Mouse (Mus musculus) limb, embryonic 15.5 days (tissue): ENCODE data around the gene Cisd2. TPM values are rescaled to one million over a fixed set of nuclear protein-coding genes. Genes with fewer than 3 reads are reported as not detected.

ENCODE experiments used
- ATAC-seq: fragments of 200-750 bp; cut with Nextera tagmentation; 2 replicates; pipeline ENCODE4 v1.8.0; 2017; ENCODE audit warnings: low read depth, moderate TSS enrichment; ENCODE audit not compliant: insufficient number of reproducible peaks, low FRiP score, low TSS enrichment
- H3K27ac ChIP-seq: fragments of 300-500 bp; sonication (generic); 2 replicates; pipeline ENCODE4 v1.5.1; 2015; ENCODE audit warnings: moderate library complexity, mild to moderate bottlenecking, inconsistent platforms
- H3K27me3 ChIP-seq: fragments of 300-500 bp; sonication (generic); 2 replicates; pipeline ENCODE4 v1.6.1; 2015; ENCODE audit warnings: inconsistent platforms
- H3K36me3 ChIP-seq: fragments of 300-500 bp; sonication (generic); 2 replicates; pipeline ENCODE4 v1.6.1; 2015; ENCODE audit warnings: inconsistent platforms
- H3K4me1 ChIP-seq: fragments of 300-500 bp; sonication (generic); 2 replicates; pipeline ENCODE4 v1.6.1; 2015; ENCODE audit warnings: inconsistent platforms
- H3K4me2 ChIP-seq: fragments of 300-500 bp; sonication (generic); 2 replicates; pipeline ENCODE4 v1.6.1; 2015; ENCODE audit warnings: mild to moderate bottlenecking, inconsistent platforms
- H3K4me3 ChIP-seq: fragments of 300-500 bp; sonication (generic); 2 replicates; pipeline ENCODE4 v1.5.1; 2015; ENCODE audit warnings: mild to moderate bottlenecking, inconsistent platforms
- H3K9ac ChIP-seq: fragments of 300-500 bp; sonication (generic); 2 replicates; pipeline ENCODE4 v1.6.1; 2015; ENCODE audit warnings: inconsistent platforms
- H3K9me3 ChIP-seq: fragments of 300-500 bp; sonication (generic); 2 replicates; pipeline ENCODE4 v1.6.1; 2016; ENCODE audit warnings: inconsistent platforms
- WGBS: fragments of 180-500 bp; shearing (Covaris S2); methylation state at CpG from one replicate; pipeline ENCODE4 v1.1.7; 2015; 5-methylcytosine and 5-hydroxymethylcytosine counted together
- polyA plus RNA-seq: library from polyadenylated mRNA; unstranded; fragments of >200 nt; fragmentation: Nextera tagmentation; extraction: Ambion mirVana; gene quantifications from 2 replicates; pipeline ENCODE4 v1.2.1, GENCODE M21; 2015

The Cisd2 gene
- polyA plus RNA-seq, 1 experiment from 2014 or later = 51.0 TPM

DNA sequence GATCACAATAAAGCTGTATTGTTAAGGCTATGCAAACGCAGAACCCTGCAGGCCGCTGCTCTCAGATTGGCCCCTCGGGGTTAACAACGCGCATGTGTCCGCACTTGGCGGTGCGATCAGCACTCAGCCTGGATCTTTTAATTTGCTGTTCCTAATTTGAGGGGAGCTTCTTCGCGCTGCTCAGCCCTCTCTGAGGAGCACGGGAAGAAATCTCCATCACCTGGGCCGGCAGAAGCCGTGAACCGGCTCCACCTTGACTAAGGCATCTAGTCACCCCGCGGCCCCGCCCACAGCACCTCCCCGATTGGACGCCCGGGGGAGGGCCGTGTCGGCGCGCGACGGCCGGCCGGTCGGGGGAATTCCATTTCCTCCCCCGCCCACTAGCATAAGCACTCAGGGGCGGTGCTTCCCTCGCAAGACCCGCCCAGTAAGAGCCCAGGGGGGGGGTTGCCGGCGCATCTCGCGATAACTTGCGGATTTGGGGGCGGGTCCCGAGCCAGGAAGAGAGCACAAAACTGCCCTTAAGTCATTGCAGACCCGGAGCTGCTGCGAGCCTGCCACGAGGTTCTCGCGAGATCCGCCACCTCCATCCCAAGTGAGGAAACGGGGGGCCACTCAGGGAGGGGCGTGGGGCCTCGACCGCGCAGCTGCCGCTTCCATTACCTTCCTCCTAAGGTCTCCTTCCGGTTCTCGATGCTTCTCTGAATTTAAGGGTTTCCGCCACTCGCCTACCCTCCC, 14.2 kb upstream of the Cisd2 start, which contains the start of gene Ube2d3:
TSS of gene Ube2d3 (plus strand) at position 392 of the 738 bp plus-strand sequence.
- H3K4me3 ChIP-seq = peak within 1 kb of the TSS; percentile 81
- no peaks in the 10 kb centered on the region for H3K9me3 ChIP-seq

DNA sequence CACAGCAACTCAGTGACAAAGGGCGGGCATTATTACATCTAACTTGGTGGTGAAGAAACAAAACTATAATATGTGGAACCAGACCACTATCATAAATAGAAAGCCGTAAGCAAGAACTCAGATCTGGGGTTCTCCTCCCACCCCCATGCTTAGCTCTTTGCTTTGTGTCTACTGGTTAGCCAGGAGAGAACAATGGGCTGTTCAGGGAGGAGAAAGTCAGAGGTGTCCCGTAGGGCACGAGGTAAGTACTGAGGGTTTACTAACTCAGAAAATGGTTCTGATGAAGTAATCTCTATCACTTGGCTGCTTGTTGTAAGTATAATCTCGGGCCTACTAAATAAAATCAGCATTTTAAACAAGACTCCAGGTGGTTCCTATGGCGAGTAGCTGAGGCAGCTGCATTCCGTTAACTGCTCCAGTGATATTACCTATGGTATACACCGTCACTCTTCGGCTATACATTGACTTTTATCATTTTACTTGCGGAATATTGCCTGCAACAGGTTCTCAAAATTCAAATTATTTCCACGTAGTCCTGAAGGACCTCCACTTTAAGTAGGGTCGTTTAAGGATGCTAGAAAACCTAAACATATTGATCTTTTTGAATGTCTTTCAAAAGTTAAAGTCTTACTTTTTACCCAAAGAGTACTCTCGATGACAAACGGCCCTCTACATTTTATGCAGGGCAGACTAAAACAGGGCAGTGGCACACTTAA, 13.3 kb upstream of the Cisd2 start:
- Histone ChIP-seq H3K4me1 (peaks cover 8% of the 10 kb centered on the region), H3K4me3 (peak overlapping the region; percentile 81), H3K27ac (peak overlapping the region; percentile 100), H3K36me3 (no peaks in the 10 kb centered on the region), H3K9me3 (no peaks in the 10 kb centered on the region), H3K4me2 (peak overlapping the region; percentile 44), H3K27me3 (no peaks in the 10 kb centered on the region), H3K9ac (0 out of 2 replicates have a peak overlapping the region, but pooled peaks have one; percentile 54)
- WGBS = 40% methylated on average over 14 of the region's 14 CpGs
- ATAC-seq = no peak

More for the DNA sequence above, 14.2 kb upstream of the Cisd2 start, which contains the start of gene Ube2d3:
- Histone ChIP-seq H3K27me3 (no peaks in the 10 kb centered on the region), H3K4me2 (peak within 1 kb of the TSS; percentile 44), H3K27ac (peak within 1 kb of the TSS; percentile 100), H3K4me1 (peaks cover 8% of the 10 kb centered on the region), H3K36me3 (no peaks in the 10 kb centered on the region), H3K9ac (peak within 1 kb of the TSS; percentile 95)
- 0% methylated on average over 55 of the region's 56 CpGs for WGBS
- peak; percentile 96 for ATAC-seq

DNA sequence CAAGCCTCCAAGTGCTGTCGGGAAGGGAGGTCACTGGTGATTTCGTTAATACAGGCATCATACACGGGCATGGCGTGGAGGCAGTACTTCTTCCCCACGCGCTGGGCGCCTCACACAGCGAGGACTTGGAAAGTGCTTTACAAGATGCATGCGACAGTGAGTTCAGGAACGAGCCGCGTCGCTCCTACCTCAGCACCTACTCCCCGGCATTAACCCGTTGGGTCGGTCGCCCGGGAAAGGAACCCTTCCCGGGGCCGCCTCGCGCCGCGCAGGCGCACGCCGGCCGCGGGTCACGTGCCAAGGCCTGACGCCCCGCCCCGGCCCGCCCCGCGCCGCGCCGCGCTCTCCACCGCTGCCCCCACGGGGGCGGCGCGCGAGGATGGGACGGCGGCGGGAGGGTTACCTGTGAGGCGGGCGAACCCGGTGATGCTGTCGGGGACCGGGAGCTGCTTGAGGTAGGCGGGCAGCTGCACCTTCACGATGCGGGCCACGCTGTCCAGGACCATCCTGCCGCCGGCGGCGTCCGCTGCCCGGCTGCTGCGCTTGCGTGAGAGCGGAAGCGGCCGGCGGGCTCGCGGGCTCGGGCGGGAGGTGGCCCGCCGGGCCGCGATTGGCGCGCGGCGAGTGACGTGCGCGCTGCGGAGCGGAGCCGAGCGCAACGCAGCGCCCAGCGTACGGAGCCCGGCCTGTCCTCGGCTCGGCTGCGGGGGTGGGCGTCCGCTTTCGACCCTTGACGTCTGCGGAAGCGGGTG, 693 bp downstream of the Cisd2 start:
- H3K9me3 ChIP-seq = no peaks in the 10 kb centered on the region
- peaks cover 4% of the 10 kb centered on the region; the same call in 1 of the 2 replicates for H3K36me3 ChIP-seq
- peak overlapping the region; percentile 79 for H3K4me3 ChIP-seq
- no peaks in the 10 kb centered on the region for H3K27me3 ChIP-seq
- H3K4me2 ChIP-seq = peak overlapping the region; percentile 67
- under 1% methylated on average over 98 of the region's 103 CpGs for WGBS
- H3K4me1 ChIP-seq = peaks cover 12% of the 10 kb centered on the region; the same call in 1 of the 2 replicates
- ATAC-seq = peak; percentile 97
- peak overlapping the region; percentile 96 for H3K27ac ChIP-seq
- H3K9ac ChIP-seq = peak overlapping the region; percentile 76

GRCm38 (mm10) chr3:135422232-135422855, 1.4 kb downstream of the Cisd2 start:
- Histone ChIP-seq H3K27ac (peak overlapping the region; percentile 96), H3K4me2 (peak overlapping the region; percentile 67), H3K27me3 (no peaks in the 10 kb centered on the region), H3K36me3 (no peaks in the 10 kb centered on the region), H3K4me1 (peaks cover 12% of the 10 kb centered on the region; the same call in 1 of the 2 replicates), H3K9me3 (no peaks in the 10 kb centered on the region), H3K9ac (peak overlapping the region; percentile 76; the same call in 1 of the 2 replicates), H3K4me3 (peak overlapping the region; percentile 79)
- ATAC-seq = no peak
- WGBS = 22% methylated on average over 8 of the region's 8 CpGs

DNA sequence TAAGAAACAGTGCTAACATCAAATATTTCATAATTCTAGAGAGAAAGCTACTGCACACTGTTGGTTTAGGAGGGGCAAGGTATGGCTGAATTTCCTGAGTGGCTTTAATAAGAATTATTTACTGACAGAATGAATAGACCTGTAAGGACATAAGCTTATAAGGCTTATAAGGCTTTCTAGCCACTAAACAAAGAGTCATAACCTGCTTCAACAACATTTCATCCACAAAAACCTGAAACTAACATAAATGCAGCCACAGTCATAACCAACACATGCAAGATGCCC, 2.5 kb downstream of the Cisd2 start:
- H3K4me2 ChIP-seq = no peak overlapping the region
- H3K4me1 ChIP-seq = peaks cover 12% of the 10 kb centered on the region; the same call in 1 of the 2 replicates
- no peak overlapping the region for H3K9ac ChIP-seq
- H3K36me3 ChIP-seq = no peaks in the 10 kb centered on the region
- no peaks in the 10 kb centered on the region for H3K9me3 ChIP-seq
- no peak overlapping the region for H3K4me3 ChIP-seq
- H3K27me3 ChIP-seq = no peaks in the 10 kb centered on the region
- no peak for ATAC-seq
- H3K27ac ChIP-seq = no peak overlapping the region

DNA sequence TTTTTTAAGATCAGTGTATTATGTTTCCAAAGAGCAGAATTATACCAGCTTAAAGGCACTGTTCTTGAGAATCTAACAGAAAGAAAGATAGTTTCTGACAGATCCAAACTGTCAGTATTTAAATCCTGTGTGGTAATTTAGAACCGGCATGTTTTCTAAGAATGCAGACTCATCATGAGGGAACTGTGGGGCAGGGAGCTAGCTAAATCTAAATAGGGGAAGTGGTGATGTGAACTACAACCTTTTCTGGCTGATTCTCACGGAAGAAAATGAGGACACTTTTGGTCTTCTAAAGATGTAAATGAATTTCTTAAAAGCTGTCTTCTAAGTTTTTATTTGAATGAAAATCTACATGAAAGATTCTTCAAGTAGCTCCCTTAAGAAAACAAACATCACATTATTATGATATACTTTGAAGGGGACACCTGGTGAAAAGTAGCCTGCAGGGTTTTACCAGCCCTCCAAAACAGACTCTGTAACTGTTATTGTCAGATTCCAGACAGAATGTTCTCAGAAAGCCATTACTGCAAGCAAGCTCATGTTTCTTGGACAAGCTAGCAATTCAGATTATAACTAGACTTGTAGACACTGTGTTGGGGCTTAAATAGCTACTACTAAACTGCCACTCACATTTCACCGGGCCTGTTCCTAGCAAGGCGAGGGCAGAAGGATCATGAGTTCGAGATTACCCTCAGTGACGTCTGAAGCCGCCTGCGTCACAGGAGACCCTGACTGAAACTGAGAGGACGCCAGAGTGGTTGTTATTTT, 3.0 kb downstream of the Cisd2 start:
- Histone ChIP-seq H3K9me3 (no peaks in the 10 kb centered on the region), H3K4me3 (no peak overlapping the region), H3K4me1 (peaks cover 12% of the 10 kb centered on the region; the same call in 1 of the 2 replicates), H3K4me2 (no peak overlapping the region), H3K27me3 (no peaks in the 10 kb centered on the region), H3K9ac (no peak overlapping the region), H3K27ac (no peak overlapping the region), H3K36me3 (no peaks in the 10 kb centered on the region)
- no peak for ATAC-seq
- WGBS = 73% methylated on average over 9 of the region's 9 CpGs

GRCm38 (mm10) chr3:135417799-135418198, 5.9 kb downstream of the Cisd2 start:
- WGBS = 78% methylated on average over 3 of the region's 3 CpGs

GRCm38 (mm10) chr3:135417245-135417644, 6.5 kb downstream of the Cisd2 start:
- H3K36me3 ChIP-seq = no peaks in the 10 kb centered on the region
- no peaks in the 10 kb centered on the region for H3K27me3 ChIP-seq
- no peak overlapping the region for H3K27ac ChIP-seq
- WGBS = 76% methylated on average over 3 of the region's 3 CpGs
- no peaks in the 10 kb centered on the region for H3K9me3 ChIP-seq
- ATAC-seq = no peak
- H3K4me3 ChIP-seq = no peak overlapping the region
- no peak overlapping the region for H3K4me2 ChIP-seq
- peaks cover 13% of the 10 kb centered on the region; the same call in 1 of the 2 replicates for H3K4me1 ChIP-seq
- no peak overlapping the region for H3K9ac ChIP-seq

More at GRCm38 (mm10) chr3:135417799-135418198, 5.9 kb downstream of the Cisd2 start:
- Histone ChIP-seq H3K27me3 (no peaks in the 10 kb centered on the region), H3K4me3 (no peak overlapping the region), H3K36me3 (no peaks in the 10 kb centered on the region), H3K4me1 (peaks cover 14% of the 10 kb centered on the region; the same call in 1 of the 2 replicates), H3K9me3 (no peaks in the 10 kb centered on the region), H3K27ac (no peak overlapping the region), H3K9ac (no peak overlapping the region), H3K4me2 (no peak overlapping the region)
- ATAC-seq = no peak

DNA sequence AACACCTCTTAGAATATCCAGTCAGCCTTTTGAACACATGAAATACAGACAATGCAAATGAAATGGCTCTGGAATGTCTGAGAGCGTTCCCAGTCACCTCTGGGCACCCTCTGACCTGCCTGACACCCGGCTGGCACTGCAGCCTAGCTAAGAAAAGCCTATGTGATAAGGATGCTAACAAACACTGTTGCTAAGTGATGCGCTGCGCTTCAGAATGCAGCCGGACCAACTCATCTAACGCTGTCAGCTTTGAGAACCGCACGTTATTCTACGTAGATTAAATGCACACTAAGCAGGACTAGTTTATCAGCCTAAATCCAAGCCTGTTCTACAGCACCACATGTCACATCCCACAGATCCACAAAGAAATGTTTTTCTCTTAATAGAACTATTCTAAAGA, 11.9 kb downstream of the Cisd2 start:
- H3K27ac ChIP-seq = no peak overlapping the region
- no peak overlapping the region for H3K4me2 ChIP-seq
- H3K4me3 ChIP-seq = no peak overlapping the region
- H3K9me3 ChIP-seq = no peaks in the 10 kb centered on the region
- H3K27me3 ChIP-seq = no peaks in the 10 kb centered on the region
- peaks cover 16% of the 10 kb centered on the region for H3K36me3 ChIP-seq
- no peak overlapping the region for H3K9ac ChIP-seq
- peaks cover 4% of the 10 kb centered on the region; the same call in 1 of the 2 replicates for H3K4me1 ChIP-seq
- ATAC-seq = no peak
- 82% methylated on average over 9 of the region's 9 CpGs for WGBS

DNA sequence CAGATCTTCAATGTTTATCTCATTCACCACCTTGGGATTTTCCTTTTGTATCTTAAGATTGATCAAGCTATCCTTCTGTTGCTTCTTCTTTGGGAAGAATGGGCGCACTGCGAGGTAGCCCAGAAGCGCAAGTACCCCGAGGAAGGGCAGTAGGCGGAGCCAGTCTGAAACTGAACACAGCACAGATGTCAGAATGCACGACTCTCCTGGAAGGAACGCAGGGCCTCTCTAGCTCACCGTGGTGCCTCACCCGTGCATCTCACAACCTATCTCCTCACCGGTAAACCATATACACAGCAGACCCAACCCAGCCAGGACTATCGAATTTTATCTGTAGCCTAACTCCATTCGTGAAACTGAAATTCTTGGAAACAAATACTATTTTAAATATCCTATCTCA, 12.7 kb downstream of the Cisd2 start:
- Histone ChIP-seq H3K27me3 (no peaks in the 10 kb centered on the region), H3K4me2 (no peak overlapping the region), H3K36me3 (peaks cover 22% of the 10 kb centered on the region), H3K4me1 (peaks cover 4% of the 10 kb centered on the region; the same call in 1 of the 2 replicates), H3K27ac (no peak overlapping the region), H3K9ac (no peak overlapping the region), H3K4me3 (no peak overlapping the region), H3K9me3 (no peaks in the 10 kb centered on the region)
- ATAC-seq = no peak
- WGBS = 88% methylated on average over 12 of the region's 12 CpGs

- H3K9me3 ChIP-seq = no peaks in the 10 kb centered on the region
- peaks cover 28% of the 10 kb centered on the region for H3K36me3 ChIP-seq
- peaks cover 4% of the 10 kb centered on the region; the same call in 1 of the 2 replicates for H3K4me1 ChIP-seq
- H3K27me3 ChIP-seq = no peaks in the 10 kb centered on the region
- no peak overlapping the region for H3K9ac ChIP-seq
- no peak overlapping the region for H3K4me3 ChIP-seq
- no peak overlapping the region for H3K27ac ChIP-seq
- WGBS = 83% methylated on average over 5 of the region's 5 CpGs
- H3K4me2 ChIP-seq = no peak overlapping the region
- no peak for ATAC-seq
Observed at GRCm38 (mm10) chr3:135409219-135409618, 14.5 kb downstream of the Cisd2 start.
